Mouse (Mus musculus) megakaryocyte, embryonic 14.5 days (primary cell): ENCODE results near the gene Dnaaf2. TPM values are rescaled to one million over a fixed set of nuclear protein-coding genes. Genes with fewer than 3 reads are reported as not detected.
"Not testable (repeated sequence)": the region's sequence is repeated elsewhere in the genome, so short reads cannot be mapped to it uniquely, and the experiment has no call there.

Source experiments
- H3K27me3 ChIP-seq: replicated peaks from 2 replicates; pipeline ENCODE3; 2012; ENCODE audit warnings: inconsistent platforms
- H3K36me3 ChIP-seq: replicated peaks from 2 replicates; pipeline ENCODE3; 2012; ENCODE audit warnings: low read length, inconsistent platforms, mixed read lengths
- H3K4me1 ChIP-seq: 2 replicates; pipeline ENCODE4 v1.6.1; 2012; ENCODE audit warnings: inconsistent platforms
- H3K4me3 ChIP-seq: replicated peaks from 2 replicates; pipeline ENCODE3; 2012; ENCODE audit warnings: moderate library complexity, mild to moderate bottlenecking, inconsistent platforms
- H3K9me3 ChIP-seq: 2 replicates; pipeline ENCODE4 v1.6.1; 2012; ENCODE audit warnings: inconsistent platforms
- FLI1 ChIP-seq: IDR thresholded peaks from 2 replicates; pipeline ENCODE4 v1.6.1; 2012; ENCODE audit warnings: low read length, inconsistent platforms, mixed read lengths
- GATA1 ChIP-seq: IDR thresholded peaks from 3 replicates; pipeline ENCODE4 v1.6.1; 2012; ENCODE audit warnings: mixed read lengths, low read length, inconsistent platforms, borderline replicate concordance
- polyA plus RNA-seq: library from polyadenylated mRNA; stranded (reverse); fragments of >175 nt; gene quantifications from 2 replicates; pipeline ENCODE4 v1.2.3, GENCODE M21; 2012; ENCODE audit warnings: low replicate concordance; ENCODE audit not compliant: insufficient read depth

Dnaaf2 gene
- polyA plus RNA-seq, 1 experiment = 0.65 TPM

DNA sequence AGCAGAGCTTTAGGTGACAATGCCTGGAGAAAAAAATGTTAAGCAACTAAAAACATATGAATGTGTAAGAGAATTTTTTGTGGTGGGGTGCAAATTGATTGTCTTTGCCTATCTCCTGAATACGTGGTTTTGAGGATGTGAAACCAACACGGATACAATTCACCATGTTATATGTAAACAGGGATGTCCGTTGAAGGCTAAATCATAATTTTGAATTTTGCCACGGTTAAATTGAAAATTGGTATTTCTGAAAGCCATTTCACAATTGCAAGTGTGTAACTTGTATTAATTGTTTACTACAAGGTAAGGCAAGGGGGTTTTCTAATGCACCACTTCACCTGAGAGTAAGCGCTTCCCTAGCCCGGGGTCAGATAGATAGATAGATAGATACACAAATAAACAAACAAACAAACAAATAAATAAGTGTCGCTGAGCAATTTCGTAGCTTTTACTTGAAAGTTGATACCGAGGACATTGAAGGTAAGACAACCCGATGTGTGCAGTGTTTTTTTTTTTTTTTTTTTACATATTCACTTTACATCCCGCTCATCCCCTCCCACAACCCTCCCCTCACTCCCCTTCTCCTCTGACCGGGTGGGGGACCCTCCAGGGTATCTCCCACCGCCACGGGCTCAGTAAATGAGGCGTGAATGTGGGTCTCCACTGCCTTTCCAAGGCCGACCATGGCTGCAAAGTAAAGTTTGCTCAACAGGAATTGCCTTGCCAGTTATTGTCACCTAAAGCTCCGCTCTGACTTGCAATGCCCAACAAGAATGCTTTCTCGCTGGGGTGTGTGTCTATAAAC is 30.4 kb downstream of the Dnaaf2 start:
- TF ChIP-seq FLI1 (no peak), GATA1 (no peak)
- Histone ChIP-seq H3K27me3 (no peaks in the 10 kb centered on the region), H3K36me3 (peaks cover 8% of the 10 kb centered on the region), H3K4me3 (peak overlapping the region; percentile 99), H3K4me1 (peaks cover 57% of the 10 kb centered on the region), H3K9me3 (no peaks in the 10 kb centered on the region)

DNA sequence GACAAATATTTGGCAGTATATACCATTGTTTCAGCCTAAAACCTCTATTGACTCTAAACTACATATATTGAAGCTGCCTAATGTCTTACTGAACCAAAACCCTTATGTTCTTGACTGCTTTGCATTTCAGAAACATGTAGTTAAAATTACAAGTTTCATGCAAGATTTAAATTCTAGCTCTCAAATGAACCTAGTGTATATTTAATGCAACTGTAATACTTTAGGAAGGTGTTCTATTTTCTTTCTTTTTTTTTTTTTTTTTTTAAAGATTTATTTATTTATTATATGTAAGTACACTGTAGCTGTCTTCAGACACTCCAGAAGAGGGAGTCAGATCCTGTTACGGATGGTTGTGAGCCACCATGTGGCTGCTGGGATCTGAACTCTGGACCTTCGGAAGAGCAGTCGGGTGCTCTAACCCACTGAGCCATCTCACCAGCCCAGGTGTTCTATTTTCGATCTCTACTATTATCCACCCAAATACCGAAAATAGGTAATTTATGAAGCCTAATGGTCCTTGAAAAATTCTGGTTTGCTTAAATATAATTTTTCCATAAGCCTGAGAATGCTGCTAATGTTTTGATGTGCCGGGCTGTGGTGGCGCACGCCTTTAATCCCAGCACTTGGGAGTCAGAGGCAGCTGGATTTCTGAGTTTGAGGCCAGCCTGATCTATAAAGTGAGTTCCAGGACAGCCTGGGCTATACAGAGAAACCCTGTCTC is 31.2 kb downstream of the Dnaaf2 start:
- H3K9me3 ChIP-seq, H3K36me3 ChIP-seq, H3K4me3 ChIP-seq, H3K27me3 ChIP-seq: not testable (repeated sequence)
- H3K4me1 ChIP-seq = peaks cover 57% of the 10 kb centered on the region

DNA sequence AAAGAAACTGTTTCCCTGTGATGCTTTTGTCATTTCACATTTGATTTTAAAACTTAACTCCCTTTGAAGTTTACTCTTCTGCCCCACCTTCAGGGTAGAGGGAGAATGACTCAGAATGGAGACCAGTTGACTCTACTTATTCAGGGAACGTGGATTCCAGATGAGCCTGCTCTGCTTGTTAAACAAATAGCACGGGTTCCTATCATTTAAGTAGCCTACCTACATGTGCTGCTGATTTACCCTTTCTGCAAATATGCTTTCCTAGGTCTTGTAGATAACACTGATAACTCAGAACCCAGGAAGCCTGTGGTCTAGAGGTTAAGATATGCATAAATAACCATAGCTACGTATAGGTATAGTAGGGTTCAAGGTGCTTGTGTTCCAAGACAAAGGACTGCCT is 33.3 kb downstream of the Dnaaf2 start:
- Histone ChIP-seq H3K36me3 (no peaks in the 10 kb centered on the region), H3K4me3 (no peak overlapping the region), H3K9me3 (no peaks in the 10 kb centered on the region), H3K4me1 (peaks cover 43% of the 10 kb centered on the region), H3K27me3 (no peaks in the 10 kb centered on the region)
- TF ChIP-seq FLI1 = no peak
- TF ChIP-seq GATA1 = no peak

DNA sequence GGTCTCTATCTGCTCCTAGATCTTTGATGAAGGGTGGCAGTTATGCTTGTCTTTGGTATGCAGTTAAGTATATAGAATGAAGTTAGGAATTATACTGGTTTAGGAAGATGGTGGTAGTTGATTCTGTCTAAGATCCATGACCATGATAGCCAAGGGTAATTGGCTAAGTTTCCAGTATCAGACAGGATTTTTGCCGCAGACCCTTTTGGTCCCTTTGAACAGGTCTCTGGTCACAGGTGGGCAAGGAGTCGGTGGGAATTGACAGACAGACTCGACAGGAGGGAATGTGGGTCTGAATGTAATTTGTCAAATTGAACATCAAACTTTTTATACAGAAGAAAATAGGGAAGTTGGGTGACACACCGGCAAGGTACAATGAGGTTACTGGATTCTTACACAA is 34.6 kb downstream of the Dnaaf2 start:
- H3K36me3 ChIP-seq, H3K27me3 ChIP-seq, H3K4me3 ChIP-seq, H3K9me3 ChIP-seq: not testable (repeated sequence)
- peaks cover 31% of the 10 kb centered on the region for H3K4me1 ChIP-seq

GRCm38 (mm10) chr12:69160677-69161076 is 37.6 kb downstream of the Dnaaf2 start:
- not testable (repeated sequence) for H3K4me3 ChIP-seq, H3K9me3 ChIP-seq, H3K27me3 ChIP-seq
- Histone ChIP-seq H3K4me1 (peaks cover 27% of the 10 kb centered on the region; the same call in 1 of the 2 replicates), H3K36me3 (peaks cover 23% of the 10 kb centered on the region)

- peak overlapping the region; percentile 77 for H3K4me3 ChIP-seq
- peaks cover 27% of the 10 kb centered on the region for H3K36me3 ChIP-seq
- H3K4me1 ChIP-seq = peaks cover 20% of the 10 kb centered on the region; the same call in 1 of the 2 replicates
- TF ChIP-seq GATA1 (no peak), FLI1 (no peak)
- H3K27me3 ChIP-seq = no peaks in the 10 kb centered on the region
- no peaks in the 10 kb centered on the region for H3K9me3 ChIP-seq
These were observed 38.7 kb downstream of the Dnaaf2 start for GRCm38 (mm10) chr12:69159578-69159940.

GRCm38 (mm10) chr12:69158765-69159577 is 39.3 kb downstream of the Dnaaf2 start, which contains the start of gene Rps29:
Gene Rps29 (minus strand): TSS chr12:69159186.
- peaks cover 27% of the 10 kb centered on the region for H3K36me3 ChIP-seq
- not testable (repeated sequence) for H3K9me3 ChIP-seq, H3K27me3 ChIP-seq
- peaks cover 20% of the 10 kb centered on the region; the same call in 1 of the 2 replicates for H3K4me1 ChIP-seq
- H3K4me3 ChIP-seq = peak within 1 kb of the TSS; percentile 96

GRCm38 (mm10) chr12:69158366-69158764 is 39.9 kb downstream of the Dnaaf2 start:
- Histone ChIP-seq H3K27me3 (no peaks in the 10 kb centered on the region), H3K9me3 (no peaks in the 10 kb centered on the region), H3K4me3 (peak overlapping the region; percentile 96), H3K36me3 (peaks cover 27% of the 10 kb centered on the region), H3K4me1 (peaks cover 19% of the 10 kb centered on the region; the same call in 1 of the 2 replicates)
- TF ChIP-seq FLI1 (no peak), GATA1 (no peak)

DNA sequence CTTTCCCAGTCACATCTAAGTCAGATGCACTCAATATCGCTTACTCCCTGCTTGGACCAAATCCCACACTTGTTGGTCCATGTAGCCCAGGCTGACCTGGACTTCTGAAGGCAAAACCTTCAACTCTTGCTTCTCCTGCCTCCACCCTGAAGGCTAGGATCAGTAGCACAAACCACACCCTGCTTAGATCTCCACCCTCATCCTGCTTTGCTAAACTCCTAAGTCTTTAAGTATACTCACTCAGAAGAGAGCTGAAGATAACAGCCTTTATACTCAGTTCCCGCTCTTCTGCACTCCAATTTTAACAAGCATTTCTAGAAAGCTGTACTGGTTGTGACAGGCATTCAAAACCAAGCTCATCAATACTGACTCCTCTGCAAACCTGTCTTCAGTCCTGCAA is 41.1 kb downstream of the Dnaaf2 start:
- H3K4me3 ChIP-seq = peak overlapping the region; percentile 28
- H3K9me3 ChIP-seq = no peaks in the 10 kb centered on the region
- H3K4me1 ChIP-seq = peaks cover 14% of the 10 kb centered on the region; the same call in 1 of the 2 replicates
- H3K27me3 ChIP-seq = no peaks in the 10 kb centered on the region
- TF ChIP-seq FLI1 (no peak), GATA1 (no peak)
- peaks cover 27% of the 10 kb centered on the region for H3K36me3 ChIP-seq

- Histone ChIP-seq H3K9me3 (no peaks in the 10 kb centered on the region), H3K4me1 (peaks cover 14% of the 10 kb centered on the region; the same call in 1 of the 2 replicates), H3K27me3 (no peaks in the 10 kb centered on the region), H3K36me3 (peaks cover 27% of the 10 kb centered on the region), H3K4me3 (no peak overlapping the region)
- TF ChIP-seq FLI1 (no peak), GATA1 (no peak)
These were observed 41.8 kb downstream of the Dnaaf2 start for GRCm38 (mm10) chr12:69156436-69156835.
